Mouse (Mus musculus) erythroblast, adult 5-6 weeks (primary cell): Measurements from ENCODE around the gene Heg1. TPM values are rescaled to one million over a fixed set of nuclear protein-coding genes. Genes with fewer than 3 reads are reported as not detected.
A peak's percentile ranks its signal among the peaks of the same experiment; 100 is the strongest.

Experiments used
- ATAC-seq: replicated peaks from 2 replicates; pipeline ENCODE4 v1.8.0; 2016; ENCODE audit warnings: moderate number of reproducible peaks, mild to moderate bottlenecking, moderate TSS enrichment, inconsistent platforms; ENCODE audit not compliant: poor library complexity, low FRiP score, severe bottlenecking
- total RNA-seq, 2 experiments: library from RNA; stranded (forward) in 1 of 2; stranded (reverse) in 1 of 2; fragments of 150-400 nt in 1 of 2; fragments of 200-764, 138-1000 nt in 1 of 2; gene quantifications; 2 replicates each; pipeline versions ENCODE4 v1.2.3 to v1.2.4; 2015 to 2017; ENCODE audit warnings: low replicate concordance in 2 of 2

Heg1 gene
- total RNA-seq, 2 experiments from 2014 or later, result 3.7 to 6.4 TPM

GRCm38 (mm10) chr16:33764501-33765193 is 80.5 kb downstream of the Heg1 start:
- peak; percentile 46; the same call in 1 of the 2 replicates for ATAC-seq

- ATAC-seq, result no peak
Observed at GRCm38 (mm10) chr16:33765477-33765876, 81.3 kb downstream of the Heg1 start.

DNA sequence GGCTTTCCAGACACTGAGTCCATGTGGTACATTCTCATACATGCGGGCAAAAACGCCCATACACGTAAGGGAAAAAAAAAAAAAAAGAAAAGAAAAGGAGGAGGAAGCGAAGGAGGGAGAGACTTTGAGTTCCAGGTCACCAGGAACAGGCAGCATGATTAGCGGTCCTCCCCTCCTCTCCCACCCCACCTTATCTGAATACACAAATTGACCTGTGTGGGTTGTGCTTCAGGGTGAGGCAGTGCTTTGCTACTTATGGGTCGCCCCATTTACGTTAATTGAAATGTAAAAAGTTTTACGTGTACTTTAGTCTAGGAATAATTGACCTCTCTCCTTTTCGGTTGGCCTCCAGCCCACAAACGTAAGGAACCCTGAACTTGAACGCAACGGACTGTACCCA is 82.1 kb downstream of the Heg1 start:
- ATAC-seq, result no peak

DNA sequence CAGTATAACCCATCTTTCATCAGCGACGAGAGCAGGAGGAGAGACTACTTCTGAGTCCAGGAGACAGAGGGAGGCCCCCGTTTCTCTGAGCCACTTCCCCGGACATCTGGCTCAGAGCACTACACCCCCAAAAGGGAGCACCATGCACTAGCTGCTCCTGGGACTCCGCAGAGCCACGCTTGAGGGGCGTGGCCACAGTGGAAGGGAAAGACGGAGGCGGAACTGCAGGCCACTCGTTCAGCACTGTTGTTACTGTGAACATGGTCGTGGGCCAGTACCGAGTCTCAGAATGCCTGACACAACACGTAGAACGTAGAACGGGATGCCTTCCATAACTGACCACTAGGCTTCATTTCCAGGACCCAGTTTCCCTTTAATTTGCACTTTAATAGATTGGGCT is 82.6 kb downstream of the Heg1 start:
- ATAC-seq, result no peak

- no peak for ATAC-seq
Observed at GRCm38 (mm10) chr16:33768491-33769278, 84.5 kb downstream of the Heg1 start.

DNA sequence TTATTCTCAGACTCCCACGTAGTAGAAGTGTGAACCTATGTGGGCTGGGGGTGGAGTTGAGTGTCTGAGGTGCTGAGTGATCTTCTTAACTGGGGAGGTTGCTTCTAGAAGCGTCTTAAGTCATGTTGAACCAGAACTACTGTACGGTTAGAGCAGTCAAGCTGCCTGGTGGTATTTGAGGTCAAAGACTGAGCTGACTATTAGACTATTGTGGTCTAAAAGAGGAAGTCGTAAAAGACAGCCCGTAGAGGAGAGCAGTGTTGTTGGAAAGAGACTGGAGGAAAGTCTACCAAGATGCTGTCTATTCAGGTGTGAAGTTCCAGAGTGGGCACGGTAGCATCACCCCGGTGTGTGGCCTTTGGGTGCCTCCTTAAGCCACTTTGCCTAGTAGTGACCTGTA is 85.7 kb downstream of the Heg1 start:
- ATAC-seq, result no peak

DNA sequence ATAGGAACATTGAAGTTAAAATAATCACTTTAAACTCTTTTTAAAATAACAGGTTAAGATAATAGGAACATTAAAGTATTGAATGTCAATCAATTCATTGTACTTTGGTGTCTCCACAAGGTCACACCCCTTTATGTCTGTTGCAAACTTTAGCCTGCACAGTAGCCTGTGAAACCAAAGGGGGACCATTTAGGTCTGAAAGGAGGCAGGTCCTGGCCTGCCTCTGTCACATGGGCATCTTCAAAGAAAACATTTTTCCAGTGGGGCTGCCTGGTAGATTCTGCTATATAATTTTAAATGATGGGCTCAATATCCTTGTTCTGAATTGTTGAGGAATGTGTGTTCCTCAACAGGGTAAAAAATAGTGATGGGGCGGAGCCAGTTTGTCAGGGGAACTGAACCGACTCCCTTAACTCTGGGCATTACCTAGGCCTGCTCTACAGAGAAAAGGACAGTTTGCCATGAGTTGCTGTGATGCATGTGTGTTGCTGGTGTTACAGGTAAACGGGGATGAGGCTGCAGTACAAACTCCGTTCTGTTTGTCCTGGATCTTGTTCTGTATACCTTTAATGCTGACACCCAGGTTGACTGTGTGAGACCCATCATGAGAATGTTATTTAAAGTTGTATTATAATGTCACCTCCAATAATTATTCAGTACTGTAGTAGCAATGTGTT is 86.7 kb downstream of the Heg1 start:
- ATAC-seq, result no peak

- ATAC-seq, result no peak
Observed at GRCm38 (mm10) chr16:33772809-33773208, 88.6 kb downstream of the Heg1 start.

- ATAC-seq, result no peak
Observed at GRCm38 (mm10) chr16:33774972-33775371, 90.8 kb downstream of the Heg1 start.

- no peak for ATAC-seq
Observed at GRCm38 (mm10) chr16:33775733-33776335, 91.7 kb downstream of the Heg1 start.

- ATAC-seq, result no peak
Observed at GRCm38 (mm10) chr16:33776766-33777529, 92.8 kb downstream of the Heg1 start.

DNA sequence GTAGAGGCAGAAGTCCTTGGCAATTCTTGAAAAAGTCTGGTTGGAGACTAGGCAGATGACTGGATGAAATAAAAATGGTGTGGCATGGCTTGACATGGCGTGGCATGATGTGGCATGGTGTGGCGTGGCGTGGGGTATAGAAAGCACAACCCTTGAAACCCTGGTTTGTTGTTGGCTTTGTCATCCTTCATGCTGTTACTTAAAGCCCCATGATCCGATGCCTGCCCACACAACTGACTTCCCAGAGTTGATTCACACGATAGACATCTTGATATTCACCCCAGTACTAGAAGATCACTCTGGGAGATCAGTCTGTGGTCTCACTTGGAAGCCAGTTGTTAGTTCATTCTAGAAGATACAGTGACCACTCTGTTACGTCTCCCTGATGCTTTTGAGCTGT is 93.4 kb downstream of the Heg1 start:
- ATAC-seq, result no peak

- ATAC-seq, result no peak
Observed at GRCm38 (mm10) chr16:33781789-33782728, 97.9 kb downstream of the Heg1 start.

DNA sequence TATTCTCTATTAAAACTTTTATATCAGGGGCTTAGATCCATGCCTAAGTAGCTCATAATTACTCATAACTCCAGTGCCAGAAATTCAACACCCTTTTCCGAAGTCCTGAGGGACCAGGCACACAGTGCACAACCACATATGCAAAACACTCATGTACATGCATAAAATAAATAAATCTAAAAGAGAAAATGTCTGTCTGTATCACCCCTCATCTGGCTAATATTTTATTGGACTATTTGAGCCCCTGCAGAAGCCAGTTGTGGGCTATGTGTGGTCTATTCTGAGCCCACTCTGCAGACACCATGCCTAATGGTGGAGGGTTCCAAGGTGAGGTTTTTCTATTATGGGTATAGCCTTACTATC is 98.5 kb downstream of the Heg1 start:
- ATAC-seq, result no peak

DNA sequence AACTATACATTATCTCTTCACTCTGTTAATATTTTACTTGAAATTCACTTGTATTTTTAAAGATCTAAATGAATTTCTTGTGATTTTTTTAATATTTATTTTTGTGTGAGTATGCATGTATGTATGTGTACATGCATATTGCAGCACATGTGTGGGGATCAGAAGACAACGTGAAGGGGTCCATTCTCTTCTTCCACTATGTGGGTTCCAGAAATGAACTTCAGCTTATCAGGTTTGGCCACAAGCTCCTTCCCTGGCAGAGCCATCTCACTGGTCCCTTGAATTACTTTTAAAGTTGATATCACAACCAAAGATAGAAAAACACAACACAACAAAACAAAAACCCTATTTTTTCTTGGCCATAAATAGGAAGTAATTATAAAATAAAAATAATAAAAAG is 100.4 kb downstream of the Heg1 start:
- no peak for ATAC-seq

- ATAC-seq, result no peak
Observed at GRCm38 (mm10) chr16:33785092-33785704, 101.0 kb downstream of the Heg1 start.

DNA sequence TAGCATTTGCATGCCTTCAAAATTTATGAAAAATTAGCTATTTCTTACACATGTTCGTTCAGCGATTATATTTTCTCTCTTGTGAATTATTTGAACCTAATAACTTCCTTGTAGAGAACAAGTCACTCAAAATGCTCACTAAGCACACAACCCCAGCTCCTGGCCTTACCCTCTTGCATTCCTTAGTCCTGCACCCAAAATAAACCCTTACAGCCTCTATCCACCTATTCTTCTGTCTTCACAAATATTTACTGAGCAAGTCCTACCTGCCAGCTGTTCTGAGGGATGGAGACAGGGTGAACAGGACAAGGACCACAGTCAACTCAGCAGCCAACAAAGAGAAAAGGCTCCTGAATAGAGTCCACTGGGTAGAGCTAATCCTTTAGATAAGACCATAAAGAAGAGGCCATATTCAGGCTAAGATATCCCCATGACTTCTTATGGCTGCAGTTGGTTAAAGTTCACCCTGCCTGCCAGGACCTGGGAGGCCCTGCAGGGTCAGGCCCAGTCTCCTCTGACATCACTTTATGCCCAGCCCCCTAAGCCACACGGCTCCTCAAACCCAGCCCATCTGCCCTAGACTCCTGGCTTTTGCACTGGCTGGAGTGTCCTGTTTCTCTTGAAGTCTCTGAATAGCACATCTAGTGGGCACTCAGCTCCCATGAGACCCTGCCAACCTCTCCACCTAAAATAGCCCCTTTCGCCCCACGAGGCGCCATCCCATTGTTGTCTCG is 102.7 kb downstream of the Heg1 start:
- ATAC-seq, result no peak
